Mouse (Mus musculus) CH12.LX (cell line): Measurements from ENCODE around the gene Fbxo44.

Experiments used
- CTCF ChIP-seq, 2 experiments: IDR thresholded peaks in 1 of 2; conservative IDR thresholded peaks in 1 of 2; 2 replicates each; pipeline ENCODE4 v1.5.1; 2011 to 2012; ENCODE audit warnings: low read depth in 2 of 2, low read length in 2 of 2, improper control_type of control experiment in 1 of 2, inconsistent platforms in 1 of 2, mild to moderate bottlenecking in 1 of 2, moderate library complexity in 1 of 2
- HCFC1 ChIP-seq: IDR thresholded peaks from 2 replicates; pipeline ENCODE4 v1.6.1; 2012; ENCODE audit warnings: low read depth, mild to moderate bottlenecking, inconsistent platforms, low read length, improper control_type of control experiment
- NRF1 ChIP-seq: IDR thresholded peaks from 2 replicates; pipeline ENCODE4 v1.6.1; 2014; ENCODE audit warnings: low read depth, mild to moderate bottlenecking, inconsistent platforms, low read length, improper control_type of control experiment, moderate library complexity
- POLR2A ChIP-seq: IDR thresholded peaks from 2 replicates; pipeline ENCODE4 v1.6.1; 2011; ENCODE audit warnings: low read depth, mild to moderate bottlenecking, improper control_type of control experiment, low read length
- TBP ChIP-seq: conservative IDR thresholded peaks from 2 replicates; pipeline ENCODE4 v1.6.1; 2011; ENCODE audit warnings: low read depth, low read length, improper control_type of control experiment

GRCm38 (mm10) chr4:148160436-148161390, at the start of gene Fbxo44, which contains the start of gene Fbxo2:
- no peak for TF ChIP-seq TBP
- no peak for TF ChIP-seq CTCF (conservative IDR thresholded peaks at IDR 0.05 in 1 of 2, IDR thresholded peaks at IDR 0.05 in 1 of 2; ENCODE audit: low read depth in 2 of 2, low read length in 2 of 2)
- TF ChIP-seq POLR2A = peak; percentile 42
- no peak for TF ChIP-seq NRF1
- 0 out of 2 replicates have a peak, but pooled peaks have one; percentile 6 for TF ChIP-seq HCFC1
